Mouse (Mus musculus): ENCODE data around the gene Scpep1.
"Not testable (repeated sequence)": the region's sequence is repeated elsewhere in the genome, so short reads cannot be mapped to it uniquely, and the experiment has no call there.

The Scpep1 gene

GRCm38 (mm10) chr11:88955217-88955969, at the start of gene Scpep1:
TSS of gene Scpep1 (minus strand) at chr11:88955465.
- DNase-seq (ENCODE audit: low spot score), result peak; percentile 98

GRCm38 (mm10) chr11:89003726-89004125, 48.5 kb upstream of the Scpep1 start:
- no peak for DNase-seq (ENCODE audit: low spot score)

GRCm38 (mm10) chr11:89003078-89003477, 47.8 kb upstream of the Scpep1 start:
- no peak for DNase-seq (ENCODE audit: low spot score)

- no peak for DNase-seq (ENCODE audit: low spot score)
Measured at GRCm38 (mm10) chr11:89002621-89003020, 47.4 kb upstream of the Scpep1 start.

GRCm38 (mm10) chr11:89002068-89002467, 46.8 kb upstream of the Scpep1 start:
- no peak for DNase-seq (ENCODE audit: low spot score)

GRCm38 (mm10) chr11:89001569-89001968, 46.3 kb upstream of the Scpep1 start:
- no peak for DNase-seq (ENCODE audit: low spot score)

- DNase-seq (ENCODE audit: low spot score), result no peak
Measured at GRCm38 (mm10) chr11:89000527-89000819, 45.2 kb upstream of the Scpep1 start.

GRCm38 (mm10) chr11:88999723-89000526, 44.7 kb upstream of the Scpep1 start:
- DNase-seq (ENCODE audit: low spot score), result no peak

- DNase-seq (ENCODE audit: low spot score), result peak; percentile 97
Measured at GRCm38 (mm10) chr11:88998974-88999722, 43.9 kb upstream of the Scpep1 start, which contains the start of gene Trim25. TSS of gene Trim25 (plus strand) at chr11:88999376.

- DNase-seq (ENCODE audit: low spot score), result no peak
Measured at GRCm38 (mm10) chr11:88998406-88998805, 43.1 kb upstream of the Scpep1 start.

- not testable (repeated sequence) for DNase-seq (ENCODE audit: low spot score)
Measured at GRCm38 (mm10) chr11:88997343-88997742, 42.1 kb upstream of the Scpep1 start.

- DNase-seq (ENCODE audit: low spot score), result peak; percentile 67
Measured at GRCm38 (mm10) chr11:88996427-88996826, 41.2 kb upstream of the Scpep1 start.

- DNase-seq (ENCODE audit: low spot score), result no peak
Measured at GRCm38 (mm10) chr11:88995616-88996015, 40.4 kb upstream of the Scpep1 start.

- DNase-seq (ENCODE audit: low spot score), result no peak
Measured at GRCm38 (mm10) chr11:88994492-88994891, 39.2 kb upstream of the Scpep1 start.

- DNase-seq (ENCODE audit: low spot score), result peak; percentile 88
Measured at GRCm38 (mm10) chr11:88993625-88994024, 38.4 kb upstream of the Scpep1 start.

GRCm38 (mm10) chr11:88993186-88993585, 37.9 kb upstream of the Scpep1 start:
- DNase-seq (ENCODE audit: low spot score), result no peak

GRCm38 (mm10) chr11:88989530-88989929, 34.3 kb upstream of the Scpep1 start:
- DNase-seq (ENCODE audit: low spot score), result peak; percentile 64

- no peak for DNase-seq (ENCODE audit: low spot score)
Measured at GRCm38 (mm10) chr11:88988956-88989355, 33.7 kb upstream of the Scpep1 start.

GRCm38 (mm10) chr11:88986616-88987015, 31.4 kb upstream of the Scpep1 start:
- DNase-seq (ENCODE audit: low spot score), result no peak

- DNase-seq (ENCODE audit: low spot score), result no peak
Measured at GRCm38 (mm10) chr11:88981337-88981736, 26.1 kb upstream of the Scpep1 start.

- DNase-seq (ENCODE audit: low spot score), result no peak
Measured at GRCm38 (mm10) chr11:88977188-88977587, 21.9 kb upstream of the Scpep1 start.

GRCm38 (mm10) chr11:88976320-88976719, 21.1 kb upstream of the Scpep1 start:
- DNase-seq (ENCODE audit: low spot score), result no peak

Measured in lung, postnatal 25 days (tissue).